Mouse (Mus musculus): ENCODE results near the gene Golph3. TPM values are rescaled to one million over a fixed set of nuclear protein-coding genes. Genes with fewer than 3 reads are reported as not detected.

Gene Golph3
- polyA plus RNA-seq, 1 experiment from 2014 or later, result 61.6 TPM

GRCm38 (mm10) chr15:12340536-12341400 lies 19.5 kb downstream of the Golph3 start:
- Histone ChIP-seq H3K27me3 (ENCODE audit: control insufficient read depth, insufficient read depth, low read depth, low read length) (no peaks in the 10 kb centered on the region), H3K27ac (ENCODE audit: low read length) (peak overlapping the region; percentile 33; the same call in 1 of the 2 replicates), H3K4me1 (ENCODE audit: control insufficient read depth, insufficient read depth, low read length) (peaks cover 9% of the 10 kb centered on the region), H3K4me2 (ENCODE audit: low read length) (no peak overlapping the region), H3K9me3 (replicated peaks; ENCODE audit: control insufficient read depth, low read length, poor library complexity, severe bottlenecking) (no peaks in the 10 kb centered on the region), H3K4me3 (ENCODE audit: low read depth, low read length) (no peak overlapping the region), H3K9ac (ENCODE audit: low read depth, low read length) (no peak overlapping the region), H3K36me3 (ENCODE audit: control insufficient read depth, insufficient read depth, low read length) (peaks cover 5% of the 10 kb centered on the region; the same call in 1 of the 2 replicates)
- WGBS, result 27% methylated on average over 5 of the region's 5 CpGs
- no peak for ATAC-seq

GRCm38 (mm10) chr15:12341401-12341758 lies 20.1 kb downstream of the Golph3 start:
- no peak overlapping the region for H3K4me3 ChIP-seq (ENCODE audit: low read depth, low read length)
- H3K27ac ChIP-seq (ENCODE audit: low read length), result peak overlapping the region; percentile 66
- H3K4me1 ChIP-seq (ENCODE audit: control insufficient read depth, insufficient read depth, low read length), result peaks cover 9% of the 10 kb centered on the region
- H3K27me3 ChIP-seq (ENCODE audit: control insufficient read depth, insufficient read depth, low read depth, low read length), result no peaks in the 10 kb centered on the region
- H3K9ac ChIP-seq (ENCODE audit: low read depth, low read length), result 0 out of 2 replicates have a peak overlapping the region, but pooled peaks have one; percentile 6
- no peaks in the 10 kb centered on the region for H3K9me3 ChIP-seq (replicated peaks; ENCODE audit: control insufficient read depth, low read length, poor library complexity, severe bottlenecking)
- 14% methylated on average over 4 of the region's 4 CpGs for WGBS
- ATAC-seq, result peak; percentile 70
- H3K4me2 ChIP-seq (ENCODE audit: low read length), result no peak overlapping the region
- H3K36me3 ChIP-seq (ENCODE audit: control insufficient read depth, insufficient read depth, low read length), result peaks cover 6% of the 10 kb centered on the region; the same call in 1 of the 2 replicates

GRCm38 (mm10) chr15:12346916-12347315 lies 25.7 kb downstream of the Golph3 start:
- no peak overlapping the region for H3K27ac ChIP-seq (ENCODE audit: low read length)
- H3K27me3 ChIP-seq (ENCODE audit: control insufficient read depth, insufficient read depth, low read depth, low read length), result no peaks in the 10 kb centered on the region
- WGBS, result 92% methylated on average over 3 of the region's 3 CpGs
- H3K4me1 ChIP-seq (ENCODE audit: control insufficient read depth, insufficient read depth, low read length), result no peaks in the 10 kb centered on the region
- no peaks in the 10 kb centered on the region for H3K9me3 ChIP-seq (replicated peaks; ENCODE audit: control insufficient read depth, low read length, poor library complexity, severe bottlenecking)
- no peak overlapping the region for H3K4me2 ChIP-seq (ENCODE audit: low read length)
- H3K9ac ChIP-seq (ENCODE audit: low read depth, low read length), result no peak overlapping the region
- ATAC-seq, result no peak
- peaks cover 6% of the 10 kb centered on the region; the same call in 1 of the 2 replicates for H3K36me3 ChIP-seq (ENCODE audit: control insufficient read depth, insufficient read depth, low read length)
- no peak overlapping the region for H3K4me3 ChIP-seq (ENCODE audit: low read depth, low read length)

GRCm38 (mm10) chr15:12348950-12349349 lies 27.7 kb downstream of the Golph3 start:
- no peak overlapping the region for H3K4me2 ChIP-seq (ENCODE audit: low read length)
- no peak overlapping the region for H3K27ac ChIP-seq (ENCODE audit: low read length)
- H3K27me3 ChIP-seq (ENCODE audit: control insufficient read depth, insufficient read depth, low read depth, low read length), result no peaks in the 10 kb centered on the region
- H3K4me1 ChIP-seq (ENCODE audit: control insufficient read depth, insufficient read depth, low read length), result no peaks in the 10 kb centered on the region
- no peaks in the 10 kb centered on the region for H3K9me3 ChIP-seq (replicated peaks; ENCODE audit: control insufficient read depth, low read length, poor library complexity, severe bottlenecking)
- 0 out of 2 replicates have a peak, but pooled peaks cover 2% of the 10 kb centered on the region for H3K36me3 ChIP-seq (ENCODE audit: control insufficient read depth, insufficient read depth, low read length)
- no peak overlapping the region for H3K4me3 ChIP-seq (ENCODE audit: low read depth, low read length)
- no peak for ATAC-seq
- 83% methylated on average over 3 of the region's 3 CpGs for WGBS
- H3K9ac ChIP-seq (ENCODE audit: low read depth, low read length), result no peak overlapping the region

GRCm38 (mm10) chr15:12349840-12350239 lies 28.6 kb downstream of the Golph3 start:
- WGBS, result 92% methylated on average over 5 of the region's 5 CpGs
- Histone ChIP-seq H3K36me3 (ENCODE audit: control insufficient read depth, insufficient read depth, low read length) (0 out of 2 replicates have a peak, but pooled peaks cover 2% of the 10 kb centered on the region), H3K9me3 (replicated peaks; ENCODE audit: control insufficient read depth, low read length, poor library complexity, severe bottlenecking) (no peaks in the 10 kb centered on the region), H3K4me3 (ENCODE audit: low read depth, low read length) (no peak overlapping the region), H3K27me3 (ENCODE audit: control insufficient read depth, insufficient read depth, low read depth, low read length) (no peaks in the 10 kb centered on the region), H3K27ac (ENCODE audit: low read length) (no peak overlapping the region), H3K4me1 (ENCODE audit: control insufficient read depth, insufficient read depth, low read length) (no peaks in the 10 kb centered on the region), H3K9ac (ENCODE audit: low read depth, low read length) (no peak overlapping the region), H3K4me2 (ENCODE audit: low read length) (no peak overlapping the region)
- ATAC-seq, result no peak

GRCm38 (mm10) chr15:12351470-12351869 lies 30.2 kb downstream of the Golph3 start:
- no peak overlapping the region for H3K27ac ChIP-seq (ENCODE audit: low read length)
- no peaks in the 10 kb centered on the region; the same call in 1 of the 2 replicates for H3K36me3 ChIP-seq (ENCODE audit: control insufficient read depth, insufficient read depth, low read length)
- ATAC-seq, result 0 out of 2 replicates have a peak, but pooled peaks have one; percentile 57
- H3K27me3 ChIP-seq (ENCODE audit: control insufficient read depth, insufficient read depth, low read depth, low read length), result no peaks in the 10 kb centered on the region
- no peaks in the 10 kb centered on the region for H3K4me1 ChIP-seq (ENCODE audit: control insufficient read depth, insufficient read depth, low read length)
- no peak overlapping the region for H3K4me3 ChIP-seq (ENCODE audit: low read depth, low read length)
- no peak overlapping the region for H3K4me2 ChIP-seq (ENCODE audit: low read length)
- 95% methylated on average over 7 of the region's 7 CpGs for WGBS
- no peak overlapping the region for H3K9ac ChIP-seq (ENCODE audit: low read depth, low read length)
- H3K9me3 ChIP-seq (replicated peaks; ENCODE audit: control insufficient read depth, low read length, poor library complexity, severe bottlenecking), result no peaks in the 10 kb centered on the region

GRCm38 (mm10) chr15:12354281-12354810 lies 33.1 kb downstream of the Golph3 start:
- Histone ChIP-seq H3K4me1 (ENCODE audit: control insufficient read depth, insufficient read depth, low read length) (no peaks in the 10 kb centered on the region), H3K4me2 (ENCODE audit: low read length) (no peak overlapping the region), H3K27ac (ENCODE audit: low read length) (no peak overlapping the region), H3K27me3 (ENCODE audit: control insufficient read depth, insufficient read depth, low read depth, low read length) (no peaks in the 10 kb centered on the region), H3K4me3 (ENCODE audit: low read depth, low read length) (no peak overlapping the region), H3K9ac (ENCODE audit: low read depth, low read length) (no peak overlapping the region), H3K9me3 (replicated peaks; ENCODE audit: control insufficient read depth, low read length, poor library complexity, severe bottlenecking) (no peaks in the 10 kb centered on the region), H3K36me3 (ENCODE audit: control insufficient read depth, insufficient read depth, low read length) (no peaks in the 10 kb centered on the region; the same call in 1 of the 2 replicates)
- 77% methylated on average over 2 of the region's 2 CpGs for WGBS
- no peak for ATAC-seq

- Histone ChIP-seq H3K4me2 (ENCODE audit: low read length) (no peak overlapping the region), H3K4me1 (ENCODE audit: control insufficient read depth, insufficient read depth, low read length) (no peaks in the 10 kb centered on the region), H3K27me3 (ENCODE audit: control insufficient read depth, insufficient read depth, low read depth, low read length) (no peaks in the 10 kb centered on the region), H3K9ac (ENCODE audit: low read depth, low read length) (no peak overlapping the region), H3K36me3 (ENCODE audit: control insufficient read depth, insufficient read depth, low read length) (no peaks in the 10 kb centered on the region; the same call in 1 of the 2 replicates), H3K27ac (ENCODE audit: low read length) (no peak overlapping the region), H3K4me3 (ENCODE audit: low read depth, low read length) (no peak overlapping the region), H3K9me3 (replicated peaks; ENCODE audit: control insufficient read depth, low read length, poor library complexity, severe bottlenecking) (no peaks in the 10 kb centered on the region)
- 88% methylated on average over 6 of the region's 6 CpGs for WGBS
- ATAC-seq, result no peak
Measured at GRCm38 (mm10) chr15:12355261-12355660, 34.0 kb downstream of the Golph3 start.

- Histone ChIP-seq H3K4me3 (ENCODE audit: low read depth, low read length) (no peak overlapping the region), H3K4me1 (ENCODE audit: control insufficient read depth, insufficient read depth, low read length) (no peaks in the 10 kb centered on the region), H3K27me3 (ENCODE audit: control insufficient read depth, insufficient read depth, low read depth, low read length) (no peaks in the 10 kb centered on the region), H3K36me3 (ENCODE audit: control insufficient read depth, insufficient read depth, low read length) (no peaks in the 10 kb centered on the region; the same call in 1 of the 2 replicates), H3K27ac (ENCODE audit: low read length) (no peak overlapping the region), H3K9ac (ENCODE audit: low read depth, low read length) (no peak overlapping the region), H3K9me3 (replicated peaks; ENCODE audit: control insufficient read depth, low read length, poor library complexity, severe bottlenecking) (no peaks in the 10 kb centered on the region), H3K4me2 (ENCODE audit: low read length) (no peak overlapping the region)
- no peak for ATAC-seq
- WGBS, result 84% methylated on average over 7 of the region's 7 CpGs
Measured at GRCm38 (mm10) chr15:12355907-12356306, 34.7 kb downstream of the Golph3 start.

All from midbrain, embryonic 16.5 days (tissue).